Mouse (Mus musculus): ENCODE results near the gene Pla2g12b. TPM values are rescaled to one million over a fixed set of nuclear protein-coding genes. Genes with fewer than 3 reads are reported as not detected.

Gene Pla2g12b
- polyA plus RNA-seq, 2 experiments from 2014 or later = not detected

Other genes starting within 250 kb of the Pla2g12b start
- gene Sept10, start 181.8 kb upstream of the Pla2g12b start, polyA plus RNA-seq (2017; shearing (Covaris generic)) = 1 to 10 TPM; 2.9 to 3.1 TPM
- gene Sowahc, start 181.7 kb upstream of the Pla2g12b start, polyA plus RNA-seq (2017; shearing (Covaris generic)) = under 1 TPM; 0.46 to 0.91 TPM
- 10 to 100 TPM; 36.8 to 37.7 TPM for gene P4ha1, start 80.4 kb upstream of the Pla2g12b start, polyA plus RNA-seq (2017; shearing (Covaris generic))
- 10 to 100 TPM; 37.3 to 71.3 TPM for gene Gm10273, start 8.0 kb upstream of the Pla2g12b start, polyA plus RNA-seq (2017; shearing (Covaris generic))
- not detected for gene Oit3, start 38.1 kb downstream of the Pla2g12b start, polyA plus RNA-seq (2017; shearing (Covaris generic))
- gene Gm10322, start 212.4 kb downstream of the Pla2g12b start, polyA plus RNA-seq (2017; shearing (Covaris generic)) = not detected
- gene Mcu, start 213.0 kb downstream of the Pla2g12b start, polyA plus RNA-seq (2017; shearing (Covaris generic)) = 10 to 100 TPM; 23.2 to 30.5 TPM